Mouse (Mus musculus): ENCODE data around the gene Dhx15. TPM values are rescaled to one million over a fixed set of nuclear protein-coding genes. Genes with fewer than 3 reads are reported as not detected.

Gene Dhx15
- polyA plus RNA-seq, 1 experiment: 67.2 TPM

- no peaks in the 10 kb centered on the region for H3K79me3 ChIP-seq (ENCODE audit: low read depth)
- H3K27me3 ChIP-seq (ENCODE audit: control insufficient read depth, insufficient read depth, insufficient read length): no peaks in the 10 kb centered on the region
- TF ChIP-seq MYOG (IDR thresholded peaks at IDR 0.05; ENCODE audit: control insufficient read depth, extremely low read depth, insufficient read length) (no peak), CTCF (IDR thresholded peaks at IDR 0.05; ENCODE audit: control insufficient read depth, insufficient read depth, insufficient read length) (no peak), MAX (IDR thresholded peaks at IDR 0.05) (no peak), FOSL1 (IDR thresholded peaks at IDR 0.05; ENCODE audit: insufficient read depth, low read length, poor library complexity, severe bottlenecking) (no peak), USF1 (IDR thresholded peaks at IDR 0.05; ENCODE audit: low read depth) (no peak), MYOD1 (IDR thresholded peaks at IDR 0.05; ENCODE audit: control insufficient read depth, insufficient read length, low read depth) (no peak), CEBPB (IDR thresholded peaks at IDR 0.05; ENCODE audit: low read depth) (no peak)
- H3K79me2 ChIP-seq (ENCODE audit: control insufficient read depth, insufficient read depth): no peaks in the 10 kb centered on the region
- H3K4me3 ChIP-seq (ENCODE audit: insufficient read depth, poor library complexity, severe bottlenecking): no peak overlapping the region
- no peaks in the 10 kb centered on the region for H3K36me3 ChIP-seq (ENCODE audit: control insufficient read depth, insufficient read depth)
- H3ac ChIP-seq (ENCODE audit: control insufficient read depth, insufficient read length, low read depth): no peak overlapping the region
Observed at GRCm38 (mm10) chr5:52119822-52120221, 70.5 kb downstream of the Dhx15 start.

- Histone ChIP-seq H3K4me3 (ENCODE audit: insufficient read depth, poor library complexity, severe bottlenecking) (no peak overlapping the region), H3K79me2 (ENCODE audit: control insufficient read depth, insufficient read depth) (no peaks in the 10 kb centered on the region), H3K79me3 (ENCODE audit: low read depth) (no peaks in the 10 kb centered on the region), H3K27me3 (ENCODE audit: control insufficient read depth, insufficient read depth, insufficient read length) (no peaks in the 10 kb centered on the region), H3ac (ENCODE audit: control insufficient read depth, insufficient read length, low read depth) (no peak overlapping the region), H3K36me3 (ENCODE audit: control insufficient read depth, insufficient read depth) (no peaks in the 10 kb centered on the region)
- no peak for TF ChIP-seq FOSL1 (IDR thresholded peaks at IDR 0.05; ENCODE audit: insufficient read depth, low read length, poor library complexity, severe bottlenecking)
- no peak for TF ChIP-seq MAX (IDR thresholded peaks at IDR 0.05)
- no peak for TF ChIP-seq CTCF (IDR thresholded peaks at IDR 0.05; ENCODE audit: control insufficient read depth, insufficient read depth, insufficient read length)
- TF ChIP-seq USF1 (IDR thresholded peaks at IDR 0.05; ENCODE audit: low read depth): no peak
- no peak for TF ChIP-seq MYOG (IDR thresholded peaks at IDR 0.05; ENCODE audit: control insufficient read depth, extremely low read depth, insufficient read length)
- no peak for TF ChIP-seq CEBPB (IDR thresholded peaks at IDR 0.05; ENCODE audit: low read depth)
- no peak for TF ChIP-seq MYOD1 (IDR thresholded peaks at IDR 0.05; ENCODE audit: control insufficient read depth, insufficient read length, low read depth)
Observed at GRCm38 (mm10) chr5:52119192-52119591, 71.1 kb downstream of the Dhx15 start.

GRCm38 (mm10) chr5:52117829-52118228, 72.5 kb downstream of the Dhx15 start:
- H3K36me3 ChIP-seq (ENCODE audit: control insufficient read depth, insufficient read depth): no peaks in the 10 kb centered on the region
- no peaks in the 10 kb centered on the region for H3K79me2 ChIP-seq (ENCODE audit: control insufficient read depth, insufficient read depth)
- no peak overlapping the region for H3ac ChIP-seq (ENCODE audit: control insufficient read depth, insufficient read length, low read depth)
- TF ChIP-seq MYOD1 (IDR thresholded peaks at IDR 0.05; ENCODE audit: control insufficient read depth, insufficient read length, low read depth) (no peak), CTCF (IDR thresholded peaks at IDR 0.05; ENCODE audit: control insufficient read depth, insufficient read depth, insufficient read length) (no peak), MYOG (IDR thresholded peaks at IDR 0.05; ENCODE audit: control insufficient read depth, extremely low read depth, insufficient read length) (no peak), FOSL1 (IDR thresholded peaks at IDR 0.05; ENCODE audit: insufficient read depth, low read length, poor library complexity, severe bottlenecking) (no peak), CEBPB (IDR thresholded peaks at IDR 0.05; ENCODE audit: low read depth) (no peak), MAX (IDR thresholded peaks at IDR 0.05) (no peak), USF1 (IDR thresholded peaks at IDR 0.05; ENCODE audit: low read depth) (no peak)
- H3K27me3 ChIP-seq (ENCODE audit: control insufficient read depth, insufficient read depth, insufficient read length): no peaks in the 10 kb centered on the region
- no peak overlapping the region for H3K4me3 ChIP-seq (ENCODE audit: insufficient read depth, poor library complexity, severe bottlenecking)
- H3K79me3 ChIP-seq (ENCODE audit: low read depth): no peaks in the 10 kb centered on the region

- no peaks in the 10 kb centered on the region for H3K79me2 ChIP-seq (ENCODE audit: control insufficient read depth, insufficient read depth)
- H3K36me3 ChIP-seq (ENCODE audit: control insufficient read depth, insufficient read depth): no peaks in the 10 kb centered on the region
- no peaks in the 10 kb centered on the region for H3K27me3 ChIP-seq (ENCODE audit: control insufficient read depth, insufficient read depth, insufficient read length)
- no peaks in the 10 kb centered on the region for H3K79me3 ChIP-seq (ENCODE audit: low read depth)
- H3K4me3 ChIP-seq (ENCODE audit: insufficient read depth, poor library complexity, severe bottlenecking): no peak overlapping the region
- TF ChIP-seq MYOG (IDR thresholded peaks at IDR 0.05; ENCODE audit: control insufficient read depth, extremely low read depth, insufficient read length) (no peak), MYOD1 (IDR thresholded peaks at IDR 0.05; ENCODE audit: control insufficient read depth, insufficient read length, low read depth) (no peak), MAX (IDR thresholded peaks at IDR 0.05) (no peak), CTCF (IDR thresholded peaks at IDR 0.05; ENCODE audit: control insufficient read depth, insufficient read depth, insufficient read length) (no peak), USF1 (IDR thresholded peaks at IDR 0.05; ENCODE audit: low read depth) (no peak), CEBPB (IDR thresholded peaks at IDR 0.05; ENCODE audit: low read depth) (no peak), FOSL1 (IDR thresholded peaks at IDR 0.05; ENCODE audit: insufficient read depth, low read length, poor library complexity, severe bottlenecking) (no peak)
- H3ac ChIP-seq (ENCODE audit: control insufficient read depth, insufficient read length, low read depth): no peak overlapping the region
Observed at GRCm38 (mm10) chr5:52116404-52116803, 73.9 kb downstream of the Dhx15 start.

- TF ChIP-seq FOSL1 (IDR thresholded peaks at IDR 0.05; ENCODE audit: insufficient read depth, low read length, poor library complexity, severe bottlenecking) (no peak), MAX (IDR thresholded peaks at IDR 0.05) (no peak), MYOG (IDR thresholded peaks at IDR 0.05; ENCODE audit: control insufficient read depth, extremely low read depth, insufficient read length) (no peak), USF1 (IDR thresholded peaks at IDR 0.05; ENCODE audit: low read depth) (peak; percentile 47), CEBPB (IDR thresholded peaks at IDR 0.05; ENCODE audit: low read depth) (no peak), MYOD1 (IDR thresholded peaks at IDR 0.05; ENCODE audit: control insufficient read depth, insufficient read length, low read depth) (no peak), CTCF (IDR thresholded peaks at IDR 0.05; ENCODE audit: control insufficient read depth, insufficient read depth, insufficient read length) (peak; percentile 73)
- Histone ChIP-seq H3K4me3 (ENCODE audit: insufficient read depth, poor library complexity, severe bottlenecking) (peak overlapping the region; percentile 26), H3K79me3 (ENCODE audit: low read depth) (no peaks in the 10 kb centered on the region), H3ac (ENCODE audit: control insufficient read depth, insufficient read length, low read depth) (peak overlapping the region; percentile 39), H3K36me3 (ENCODE audit: control insufficient read depth, insufficient read depth) (no peaks in the 10 kb centered on the region), H3K27me3 (ENCODE audit: control insufficient read depth, insufficient read depth, insufficient read length) (no peaks in the 10 kb centered on the region), H3K79me2 (ENCODE audit: control insufficient read depth, insufficient read depth) (no peaks in the 10 kb centered on the region)
Observed at GRCm38 (mm10) chr5:52115821-52116317, 74.4 kb downstream of the Dhx15 start.
